Mouse (Mus musculus): Measurements from ENCODE around the gene Fbxo9.
"Not testable (repeated sequence)": the region's sequence is repeated elsewhere in the genome, so short reads cannot be mapped to it uniquely, and the experiment has no call there.

The Fbxo9 gene

DNA sequence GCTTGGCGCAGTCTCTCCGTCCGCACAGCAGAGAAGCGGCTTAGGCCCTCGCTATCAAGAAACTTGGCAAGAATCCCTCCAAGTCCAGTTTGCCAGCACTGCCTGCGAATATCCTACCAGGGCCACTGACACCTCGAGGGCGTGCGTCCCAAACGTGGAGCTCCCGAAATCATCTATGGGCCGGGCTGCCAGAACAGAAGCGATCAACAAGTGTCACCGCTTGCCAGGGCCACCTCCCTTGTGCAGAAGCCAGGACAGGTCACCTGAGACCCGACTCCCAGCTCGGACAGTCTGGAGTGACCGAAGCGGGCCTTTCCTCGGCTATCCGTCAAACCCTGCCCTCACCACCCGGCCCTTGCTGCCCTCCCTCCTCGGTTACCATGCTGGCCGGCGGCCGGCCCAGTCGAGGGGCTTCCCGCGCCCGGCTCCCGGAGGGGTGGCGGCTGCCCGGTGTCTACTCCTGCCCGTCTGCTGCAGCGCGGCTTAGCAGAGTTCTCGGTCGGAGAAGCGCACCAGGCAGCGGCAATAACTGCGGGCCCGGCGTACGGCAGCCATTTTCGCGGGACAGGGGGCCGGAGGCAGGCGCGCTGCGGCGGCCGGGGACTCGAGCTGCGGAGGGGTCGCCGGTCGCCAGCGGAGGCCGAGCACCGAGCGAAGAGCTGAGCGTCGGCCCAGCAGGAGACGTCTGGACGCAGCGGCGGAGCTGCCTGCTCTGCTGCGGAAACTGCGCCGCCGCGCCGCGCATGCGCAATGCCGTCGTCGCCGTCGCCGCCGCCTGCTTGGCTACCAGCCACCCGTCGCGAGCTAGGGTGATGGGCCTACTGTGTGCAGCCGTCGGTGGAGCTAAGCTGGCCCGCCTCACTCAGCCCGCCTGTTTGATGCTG, 711 bp downstream of the Fbxo9 start:
- peak; percentile 79 for DNase-seq (ENCODE audit: low spot score in 2 of 2)

DNA sequence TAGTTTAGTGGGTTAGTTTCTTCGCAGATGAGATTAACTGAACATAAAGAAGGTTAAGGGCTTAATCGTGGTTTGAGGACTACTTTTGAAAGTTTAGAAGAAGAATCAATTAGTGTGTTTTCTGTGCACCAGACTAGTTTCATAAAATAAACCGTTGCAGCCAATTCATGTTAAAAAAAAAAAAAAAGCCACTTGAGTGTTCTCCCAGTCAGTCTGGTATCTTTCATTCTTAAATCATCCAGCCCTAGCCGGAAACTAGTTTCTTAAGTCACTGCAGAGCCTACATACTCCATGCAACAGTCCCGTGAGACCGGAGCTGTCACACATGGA, 1.3 kb downstream of the Fbxo9 start:
- no peak for DNase-seq (ENCODE audit: low spot score in 2 of 2)

- no peak for DNase-seq (ENCODE audit: low spot score in 2 of 2)
Measured at GRCm38 (mm10) chr9:78106821-78107220, 2.0 kb downstream of the Fbxo9 start.

DNA sequence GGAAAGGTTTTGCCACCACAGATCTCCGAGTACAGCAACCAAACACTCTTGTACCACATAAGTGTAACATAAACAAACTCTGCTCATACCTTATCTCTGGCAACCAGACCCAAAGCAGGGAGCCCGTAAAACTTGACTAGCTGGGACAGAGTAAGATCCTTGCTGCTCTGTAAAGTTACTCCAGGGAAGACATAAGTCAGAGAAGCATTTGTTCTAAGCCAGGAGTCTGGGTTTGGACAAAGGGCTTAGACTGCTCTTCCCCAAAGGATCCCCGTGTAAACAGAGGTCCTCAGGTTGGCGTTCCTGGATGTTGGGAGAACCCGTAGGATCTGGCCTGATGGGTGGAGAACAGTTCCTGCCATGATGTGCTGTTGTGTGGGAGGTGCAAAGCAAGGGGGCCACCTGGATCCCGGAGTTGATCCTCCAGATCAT, 3.3 kb downstream of the Fbxo9 start:
- DNase-seq (ENCODE audit: low spot score in 2 of 2), result no peak

DNA sequence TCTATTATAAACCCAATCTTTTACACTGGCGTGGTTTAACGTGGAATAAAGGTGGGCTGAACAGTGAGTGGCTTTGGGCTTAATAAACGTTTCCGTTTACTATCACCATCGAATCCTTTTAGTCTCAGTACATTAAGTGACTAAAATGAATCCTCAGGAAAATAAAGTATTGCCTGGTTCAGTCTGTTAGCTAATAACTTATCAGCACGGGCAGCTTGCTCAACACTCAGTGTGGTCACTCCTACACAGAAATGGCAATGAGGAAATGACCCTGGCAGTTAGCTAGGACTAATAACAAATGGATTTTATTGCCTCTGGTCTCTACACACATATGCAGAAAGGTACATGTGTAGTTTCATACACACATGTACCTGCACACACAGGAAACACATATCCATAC, 3.9 kb downstream of the Fbxo9 start:
- DNase-seq (ENCODE audit: low spot score in 2 of 2), result no peak

- no peak for DNase-seq (ENCODE audit: low spot score in 2 of 2)
Measured at GRCm38 (mm10) chr9:78103965-78104560, 4.8 kb downstream of the Fbxo9 start.

- DNase-seq (ENCODE audit: low spot score in 2 of 2), result peak; percentile 23 to 39
Measured at GRCm38 (mm10) chr9:78101431-78101830, 7.4 kb downstream of the Fbxo9 start.

DNA sequence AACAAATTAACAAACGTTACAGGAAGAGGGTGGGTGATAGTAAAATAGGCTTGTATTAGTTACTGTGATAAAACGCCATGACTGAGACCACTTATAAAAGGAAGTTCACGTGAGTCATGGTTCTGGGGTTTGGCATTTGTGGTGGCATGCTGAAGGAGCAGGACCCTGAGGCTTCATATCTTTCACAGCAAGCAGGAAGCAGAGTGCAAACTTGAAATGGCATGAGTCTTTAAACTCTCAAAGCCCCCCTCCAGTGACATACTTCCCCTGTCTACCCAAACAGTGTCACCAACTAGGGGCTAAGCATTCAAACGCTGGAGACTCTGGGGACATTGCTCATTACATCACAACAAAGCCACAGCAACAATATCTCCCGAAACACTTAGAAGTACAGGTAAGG, 7.9 kb downstream of the Fbxo9 start:
- no peak for DNase-seq (ENCODE audit: low spot score in 2 of 2)

DNA sequence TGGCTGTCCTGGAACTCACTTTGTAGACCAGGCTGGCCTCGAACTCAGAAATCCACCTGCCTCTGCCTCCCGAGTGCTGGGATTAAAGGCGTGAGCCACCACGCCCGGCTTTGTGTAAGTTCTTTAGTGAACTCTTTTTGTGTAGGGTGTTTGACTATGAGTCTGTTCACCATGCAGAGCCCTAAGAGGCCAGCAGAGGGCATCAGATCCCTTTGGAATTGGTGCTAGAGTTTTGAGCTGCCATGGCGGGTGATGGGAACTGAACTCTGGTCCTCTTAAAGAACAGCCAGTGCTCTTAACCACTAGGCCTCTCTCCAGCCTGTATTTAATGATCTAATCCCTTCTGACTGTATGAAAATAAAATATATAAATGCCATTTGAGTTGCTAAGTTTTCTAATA, 12.5 kb downstream of the Fbxo9 start:
- DNase-seq (ENCODE audit: low spot score in 2 of 2), result no peak

DNA sequence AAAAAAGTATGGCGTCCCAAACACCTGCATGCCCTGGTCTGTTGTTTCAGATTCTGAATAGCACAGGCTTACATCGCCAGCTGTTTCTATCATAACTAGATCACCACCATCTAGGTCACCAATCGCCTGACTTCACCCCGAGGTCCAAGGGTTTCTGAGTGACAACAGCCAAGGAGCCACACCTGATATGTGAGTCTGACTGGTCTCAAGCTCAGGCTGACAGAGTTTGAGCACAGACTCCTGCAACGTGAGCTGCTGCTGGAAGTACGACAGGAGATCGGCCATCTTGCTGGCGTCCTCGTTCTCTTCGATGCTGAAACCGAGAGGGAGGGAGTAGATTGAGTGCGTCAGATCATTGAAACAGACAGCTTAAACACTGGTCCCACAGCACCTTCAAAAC, 13.2 kb downstream of the Fbxo9 start:
- DNase-seq (ENCODE audit: low spot score in 2 of 2), result no peak

- no peak for DNase-seq (ENCODE audit: low spot score in 2 of 2)
Measured at GRCm38 (mm10) chr9:78090596-78090995, 18.3 kb downstream of the Fbxo9 start.

GRCm38 (mm10) chr9:78089906-78090305, 19.0 kb downstream of the Fbxo9 start:
- no peak for DNase-seq (ENCODE audit: low spot score in 2 of 2)

- no peak for DNase-seq (ENCODE audit: low spot score in 2 of 2)
Measured at GRCm38 (mm10) chr9:78088971-78089370, 19.9 kb downstream of the Fbxo9 start.

- no peak for DNase-seq (ENCODE audit: low spot score in 2 of 2)
Measured at GRCm38 (mm10) chr9:78088521-78088920, 20.3 kb downstream of the Fbxo9 start.

- DNase-seq (ENCODE audit: low spot score in 2 of 2), result no peak
Measured at GRCm38 (mm10) chr9:78087751-78088150, 21.1 kb downstream of the Fbxo9 start.

DNA sequence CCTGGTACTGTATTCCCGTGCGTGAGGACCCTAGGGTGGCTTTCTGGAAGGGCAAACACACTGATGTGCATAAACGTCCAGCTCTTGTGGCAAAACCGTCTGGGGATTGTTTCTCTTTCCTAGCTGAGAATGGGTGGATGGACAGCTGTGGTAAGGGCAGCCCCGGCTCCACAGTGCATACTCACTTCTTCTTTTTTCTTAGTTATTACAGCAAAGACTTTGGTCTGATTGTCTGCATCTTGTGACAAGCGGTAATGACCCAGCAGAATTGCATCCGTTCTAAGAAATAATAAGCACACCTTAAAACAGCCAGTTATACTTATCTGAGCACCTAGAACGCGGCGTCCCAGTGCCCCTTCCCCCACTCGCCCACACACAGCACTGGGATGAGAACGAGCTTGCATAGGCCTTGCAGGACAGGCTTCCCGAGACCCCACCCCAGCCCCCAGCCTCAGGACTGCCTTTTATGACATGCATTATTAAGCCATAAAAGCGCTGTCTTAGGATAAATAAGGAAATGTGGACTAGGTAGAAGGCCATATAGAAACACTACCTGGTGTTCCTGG, 23.1 kb downstream of the Fbxo9 start:
- no peak for DNase-seq (ENCODE audit: low spot score in 2 of 2)

DNA sequence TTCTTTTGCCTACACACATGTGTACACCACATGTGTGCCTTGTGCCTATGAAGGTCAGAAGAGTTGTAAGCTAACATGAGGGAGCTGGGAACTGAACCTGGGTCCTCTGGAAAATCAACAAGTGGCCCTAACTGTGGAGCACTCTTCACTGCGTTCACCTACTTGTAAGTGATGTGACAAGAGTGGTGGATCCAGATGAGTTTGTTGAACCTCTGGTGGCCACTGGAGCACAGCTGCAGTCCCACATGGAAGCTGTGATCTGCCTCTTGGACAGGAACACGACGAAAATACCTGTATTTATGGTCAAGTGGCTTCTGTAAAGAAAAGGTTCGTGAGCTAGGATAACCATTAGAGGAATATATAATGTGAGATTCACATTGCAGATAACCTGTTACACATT, 24.5 kb downstream of the Fbxo9 start:
- no peak for DNase-seq (ENCODE audit: low spot score in 2 of 2)

- no peak for DNase-seq (ENCODE audit: low spot score in 2 of 2)
Measured at GRCm38 (mm10) chr9:78081835-78082234, 27.0 kb downstream of the Fbxo9 start.

DNA sequence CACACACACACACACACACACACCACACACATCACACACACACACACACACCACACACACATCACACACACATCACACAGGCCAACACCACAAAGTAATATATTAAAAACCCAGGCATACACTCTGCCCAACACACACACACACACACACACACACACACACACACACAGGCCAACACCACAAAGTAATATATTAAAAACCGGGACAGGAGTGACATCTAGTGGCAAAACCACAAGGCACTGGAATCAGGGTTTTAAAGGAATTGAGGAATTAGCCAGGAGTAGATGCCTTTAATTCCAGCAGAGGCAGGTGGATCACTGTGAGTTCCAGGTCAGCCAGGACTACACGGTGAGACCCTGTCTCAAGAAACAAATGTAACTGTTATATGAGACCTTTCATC, 30.6 kb downstream of the Fbxo9 start:
- no peak for DNase-seq (ENCODE audit: low spot score in 2 of 2)

- no peak for DNase-seq (ENCODE audit: low spot score in 2 of 2)
Measured at GRCm38 (mm10) chr9:78075256-78075655, 33.6 kb downstream of the Fbxo9 start.

DNA sequence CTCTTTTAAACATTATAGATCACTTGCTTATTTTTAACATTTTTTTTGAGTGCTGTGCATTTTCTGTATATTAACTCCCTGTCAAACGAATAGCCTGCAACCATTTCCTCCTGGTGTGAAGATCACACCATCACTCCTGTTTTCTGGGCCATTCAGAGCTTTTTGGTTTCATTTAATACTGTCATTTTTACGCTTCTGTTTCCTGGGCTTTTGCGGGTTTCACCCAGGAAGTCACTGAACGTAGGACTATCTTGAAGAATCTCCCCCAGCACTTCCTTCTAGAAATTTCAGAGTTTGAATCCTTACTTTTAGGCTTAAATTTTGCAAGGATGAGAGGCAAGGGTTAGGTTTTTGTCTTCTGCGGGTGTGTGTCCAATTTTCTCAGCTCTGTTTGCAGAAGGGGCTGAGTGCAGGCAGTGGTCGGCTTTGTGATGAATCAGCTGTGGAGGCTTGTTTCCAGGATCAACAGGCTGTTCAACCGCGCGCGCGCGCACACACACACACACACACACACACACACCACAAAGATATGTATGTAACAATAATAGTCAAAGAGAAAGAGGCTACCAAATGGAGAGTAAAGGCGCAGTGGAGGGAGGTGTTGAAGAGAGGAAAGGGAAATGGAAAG, 35.0 kb downstream of the Fbxo9 start:
- no peak for DNase-seq (ENCODE audit: low spot score in 2 of 2)

DNA sequence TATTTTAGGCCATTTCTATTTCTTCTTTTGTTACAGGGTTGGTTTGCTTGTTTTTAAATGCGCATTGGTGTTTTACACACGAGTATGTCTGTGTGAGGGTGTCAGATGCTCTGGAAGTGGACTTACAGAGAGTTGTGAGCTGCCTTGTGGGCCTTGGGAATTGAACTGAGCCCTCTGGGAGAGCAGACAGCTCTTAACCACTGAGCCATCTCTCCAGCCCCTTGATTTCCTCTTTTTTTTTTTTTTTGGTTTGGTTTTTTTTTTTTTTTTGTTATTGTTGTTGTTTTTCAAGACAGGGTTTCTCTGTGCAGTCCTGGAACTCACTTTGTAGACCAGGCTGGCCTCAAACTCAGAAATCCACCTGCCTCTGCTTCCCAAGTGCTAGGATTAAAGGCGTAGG, 35.6 kb downstream of the Fbxo9 start:
- not testable (repeated sequence) for DNase-seq (ENCODE audit: low spot score in 2 of 2)

DNA sequence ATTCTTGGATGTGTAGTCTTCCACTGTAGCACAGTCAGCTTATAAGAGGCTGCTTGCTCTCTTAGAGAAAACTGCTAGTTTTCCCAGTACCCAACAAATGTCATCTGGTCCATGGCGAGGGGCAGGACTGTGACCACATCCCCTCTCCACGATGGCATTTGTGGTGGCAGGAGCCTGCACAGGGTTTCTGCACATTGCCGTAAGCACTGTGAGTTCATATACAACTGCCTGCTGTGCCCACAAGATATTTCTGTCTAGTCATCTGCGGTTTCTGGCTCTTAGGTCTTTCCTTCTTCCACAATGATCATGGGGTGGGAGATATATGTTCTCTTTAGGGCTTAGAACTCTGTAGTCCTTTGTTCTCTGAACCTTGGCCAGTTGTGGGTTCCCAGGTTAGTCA, 37.2 kb downstream of the Fbxo9 start:
- DNase-seq (ENCODE audit: low spot score in 2 of 2), result no peak

Data from thymus, postnatal 10 days (tissue).